Mouse (Mus musculus): ENCODE measurements at regions not wholly inside any gene's neighbourhood (a gene's known extent, or its start where the extent isn't known, plus 50 kb on each side); places are given as distances from the start of the nearest gene placed in this dataset.

- Histone ChIP-seq H3K36me3 (ENCODE audit: control insufficient read depth, insufficient read depth, low read length) (no peaks in the 10 kb centered on the region), H3K9me3 (replicated peaks; ENCODE audit: control insufficient read depth, low read length) (no peaks in the 10 kb centered on the region), H3K4me3 (replicated peaks; ENCODE audit: low read length) (no peak overlapping the region), H3K27me3 (ENCODE audit: control insufficient read depth, insufficient read depth, low read length) (no peaks in the 10 kb centered on the region), H3K4me1 (ENCODE audit: control insufficient read depth, insufficient read depth, low read length) (no peaks in the 10 kb centered on the region), H3K9ac (ENCODE audit: low read length) (no peak overlapping the region), H3K4me2 (ENCODE audit: low read depth, low read length) (no peak overlapping the region), H3K27ac (ENCODE audit: low read length) (no peak overlapping the region)
- ATAC-seq (ENCODE audit: insufficient read depth, low FRiP score): no peak
- 58% methylated on average over 2 of the region's 2 CpGs for WGBS
Observed at GRCm38 (mm10) chr3:147153998-147154397, 301.8 kb downstream of the Ttll7 start.

- H3K27ac ChIP-seq (ENCODE audit: low read length): peak overlapping the region; percentile 36
- H3K4me1 ChIP-seq (ENCODE audit: control insufficient read depth, insufficient read depth, low read length): 0 out of 2 replicates have a peak, but pooled peaks cover 2% of the 10 kb centered on the region
- no peaks in the 10 kb centered on the region for H3K36me3 ChIP-seq (ENCODE audit: control insufficient read depth, insufficient read depth, low read length)
- 63% methylated on average over 10 of the region's 10 CpGs for WGBS
- no peaks in the 10 kb centered on the region for H3K9me3 ChIP-seq (replicated peaks; ENCODE audit: control insufficient read depth, low read length)
- no peak overlapping the region for H3K9ac ChIP-seq (ENCODE audit: low read length)
- H3K27me3 ChIP-seq (ENCODE audit: control insufficient read depth, insufficient read depth, low read length): no peaks in the 10 kb centered on the region
- no peak overlapping the region for H3K4me2 ChIP-seq (ENCODE audit: low read depth, low read length)
- ATAC-seq (ENCODE audit: insufficient read depth, low FRiP score): peak; percentile 69; the same call in 1 of the 2 replicates
- no peak overlapping the region for H3K4me3 ChIP-seq (replicated peaks; ENCODE audit: low read length)
Observed at GRCm38 (mm10) chr3:147163126-147163525, 311.0 kb downstream of the Ttll7 start.

GRCm38 (mm10) chr3:147163540-147163939 is 311.4 kb downstream of the Ttll7 start:
- Histone ChIP-seq H3K9me3 (replicated peaks; ENCODE audit: control insufficient read depth, low read length) (no peaks in the 10 kb centered on the region), H3K27me3 (ENCODE audit: control insufficient read depth, insufficient read depth, low read length) (no peaks in the 10 kb centered on the region), H3K27ac (ENCODE audit: low read length) (peak overlapping the region; percentile 36; the same call in 1 of the 2 replicates), H3K4me3 (replicated peaks; ENCODE audit: low read length) (no peak overlapping the region), H3K4me2 (ENCODE audit: low read depth, low read length) (no peak overlapping the region), H3K4me1 (ENCODE audit: control insufficient read depth, insufficient read depth, low read length) (0 out of 2 replicates have a peak, but pooled peaks cover 2% of the 10 kb centered on the region), H3K36me3 (ENCODE audit: control insufficient read depth, insufficient read depth, low read length) (no peaks in the 10 kb centered on the region), H3K9ac (ENCODE audit: low read length) (no peak overlapping the region)
- no peak; the same call in 1 of the 2 replicates for ATAC-seq (ENCODE audit: insufficient read depth, low FRiP score)
- 69% methylated on average over 5 of the region's 5 CpGs for WGBS

- Histone ChIP-seq H3K36me3 (ENCODE audit: control insufficient read depth, insufficient read depth, low read length) (no peaks in the 10 kb centered on the region), H3K27me3 (ENCODE audit: control insufficient read depth, insufficient read depth, low read length) (no peaks in the 10 kb centered on the region), H3K4me2 (ENCODE audit: low read depth, low read length) (no peak overlapping the region), H3K9ac (ENCODE audit: low read length) (no peak overlapping the region), H3K4me1 (ENCODE audit: control insufficient read depth, insufficient read depth, low read length) (0 out of 2 replicates have a peak, but pooled peaks cover 2% of the 10 kb centered on the region), H3K9me3 (replicated peaks; ENCODE audit: control insufficient read depth, low read length) (no peaks in the 10 kb centered on the region), H3K4me3 (replicated peaks; ENCODE audit: low read length) (no peak overlapping the region), H3K27ac (ENCODE audit: low read length) (no peak overlapping the region)
- WGBS: 72% methylated on average over 6 of the region's 6 CpGs
- ATAC-seq (ENCODE audit: insufficient read depth, low FRiP score): no peak
Observed at GRCm38 (mm10) chr3:147164931-147165330, 312.8 kb downstream of the Ttll7 start.

- Histone ChIP-seq H3K4me2 (ENCODE audit: low read depth, low read length) (no peak overlapping the region), H3K9ac (ENCODE audit: low read length) (no peak overlapping the region), H3K27me3 (ENCODE audit: control insufficient read depth, insufficient read depth, low read length) (no peaks in the 10 kb centered on the region), H3K4me3 (replicated peaks; ENCODE audit: low read length) (no peak overlapping the region), H3K9me3 (replicated peaks; ENCODE audit: control insufficient read depth, low read length) (no peaks in the 10 kb centered on the region), H3K36me3 (ENCODE audit: control insufficient read depth, insufficient read depth, low read length) (no peaks in the 10 kb centered on the region), H3K27ac (ENCODE audit: low read length) (no peak overlapping the region), H3K4me1 (ENCODE audit: control insufficient read depth, insufficient read depth, low read length) (0 out of 2 replicates have a peak, but pooled peaks cover 2% of the 10 kb centered on the region)
- WGBS: 71% methylated on average over 5 of the region's 5 CpGs
- no peak for ATAC-seq (ENCODE audit: insufficient read depth, low FRiP score)
Observed at GRCm38 (mm10) chr3:147166555-147166954, 314.4 kb downstream of the Ttll7 start.

GRCm38 (mm10) chr3:147169215-147169614 is 317.0 kb downstream of the Ttll7 start:
- no peak overlapping the region for H3K9ac ChIP-seq (ENCODE audit: low read length)
- ATAC-seq (ENCODE audit: insufficient read depth, low FRiP score): no peak
- WGBS: 78% methylated on average over 2 of the region's 2 CpGs
- no peak overlapping the region for H3K4me2 ChIP-seq (ENCODE audit: low read depth, low read length)
- H3K4me3 ChIP-seq (replicated peaks; ENCODE audit: low read length): no peak overlapping the region
- no peak overlapping the region for H3K27ac ChIP-seq (ENCODE audit: low read length)
- H3K36me3 ChIP-seq (ENCODE audit: control insufficient read depth, insufficient read depth, low read length): no peaks in the 10 kb centered on the region
- no peaks in the 10 kb centered on the region for H3K9me3 ChIP-seq (replicated peaks; ENCODE audit: control insufficient read depth, low read length)
- H3K27me3 ChIP-seq (ENCODE audit: control insufficient read depth, insufficient read depth, low read length): no peaks in the 10 kb centered on the region
- H3K4me1 ChIP-seq (ENCODE audit: control insufficient read depth, insufficient read depth, low read length): no peaks in the 10 kb centered on the region

GRCm38 (mm10) chr3:147170106-147170505 is 317.9 kb downstream of the Ttll7 start:
- Histone ChIP-seq H3K36me3 (ENCODE audit: control insufficient read depth, insufficient read depth, low read length) (no peaks in the 10 kb centered on the region), H3K27me3 (ENCODE audit: control insufficient read depth, insufficient read depth, low read length) (no peaks in the 10 kb centered on the region), H3K9me3 (replicated peaks; ENCODE audit: control insufficient read depth, low read length) (no peaks in the 10 kb centered on the region), H3K4me2 (ENCODE audit: low read depth, low read length) (no peak overlapping the region), H3K27ac (ENCODE audit: low read length) (no peak overlapping the region), H3K4me3 (replicated peaks; ENCODE audit: low read length) (no peak overlapping the region), H3K4me1 (ENCODE audit: control insufficient read depth, insufficient read depth, low read length) (no peaks in the 10 kb centered on the region), H3K9ac (ENCODE audit: low read length) (no peak overlapping the region)
- ATAC-seq (ENCODE audit: insufficient read depth, low FRiP score): no peak
- WGBS: 61% methylated on average over 2 of the region's 2 CpGs

GRCm38 (mm10) chr3:147178746-147179145 is 326.6 kb downstream of the Ttll7 start:
- ATAC-seq (ENCODE audit: insufficient read depth, low FRiP score): no peak
- no peak overlapping the region for H3K4me3 ChIP-seq (replicated peaks; ENCODE audit: low read length)
- no peak overlapping the region for H3K9ac ChIP-seq (ENCODE audit: low read length)
- H3K4me1 ChIP-seq (ENCODE audit: control insufficient read depth, insufficient read depth, low read length): peaks cover 10% of the 10 kb centered on the region
- no peaks in the 10 kb centered on the region for H3K36me3 ChIP-seq (ENCODE audit: control insufficient read depth, insufficient read depth, low read length)
- no peak overlapping the region for H3K27ac ChIP-seq (ENCODE audit: low read length)
- no peaks in the 10 kb centered on the region for H3K27me3 ChIP-seq (ENCODE audit: control insufficient read depth, insufficient read depth, low read length)
- WGBS: 72% methylated on average over 6 of the region's 6 CpGs
- no peaks in the 10 kb centered on the region for H3K9me3 ChIP-seq (replicated peaks; ENCODE audit: control insufficient read depth, low read length)
- H3K4me2 ChIP-seq (ENCODE audit: low read depth, low read length): no peak overlapping the region

- 62% methylated on average over 4 of the region's 4 CpGs for WGBS
- ATAC-seq (ENCODE audit: insufficient read depth, low FRiP score): no peak
Observed at GRCm38 (mm10) chr3:147180711-147181110, 328.5 kb downstream of the Ttll7 start.

More at GRCm38 (mm10) chr3:147180711-147181110, 328.5 kb downstream of the Ttll7 start:
- no peak overlapping the region for H3K27ac ChIP-seq (ENCODE audit: low read length)
- H3K4me1 ChIP-seq (ENCODE audit: control insufficient read depth, insufficient read depth, low read length): peaks cover 10% of the 10 kb centered on the region
- H3K27me3 ChIP-seq (ENCODE audit: control insufficient read depth, insufficient read depth, low read length): no peaks in the 10 kb centered on the region
- no peaks in the 10 kb centered on the region for H3K36me3 ChIP-seq (ENCODE audit: control insufficient read depth, insufficient read depth, low read length)
- H3K9ac ChIP-seq (ENCODE audit: low read length): no peak overlapping the region
- H3K4me2 ChIP-seq (ENCODE audit: low read depth, low read length): no peak overlapping the region
- H3K9me3 ChIP-seq (replicated peaks; ENCODE audit: control insufficient read depth, low read length): no peaks in the 10 kb centered on the region
- no peak overlapping the region for H3K4me3 ChIP-seq (replicated peaks; ENCODE audit: low read length)

Measured in stomach, embryonic 16.5 days (tissue).